In the genomic region with DNA sequence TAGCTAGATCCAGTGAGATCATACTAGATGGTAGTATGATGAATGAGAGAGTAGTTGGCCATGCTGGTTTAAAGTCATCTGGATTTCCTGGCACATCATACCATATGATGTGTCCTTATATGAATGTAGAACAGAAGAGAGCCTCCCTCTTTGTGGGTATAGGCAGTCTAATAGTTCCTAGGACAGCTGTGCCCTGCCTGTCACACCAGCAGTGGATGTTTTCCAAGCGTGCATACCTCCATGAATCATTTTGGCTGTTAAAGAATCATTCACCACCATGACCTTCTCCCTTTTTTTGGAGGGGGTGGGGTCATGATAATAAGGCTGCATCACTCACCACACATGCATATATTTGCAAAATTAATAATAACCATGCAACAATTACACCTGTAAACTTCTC, we compare ENCODE assay signal across 28 mouse cellular contexts. TPM values are rescaled to one million over a fixed set of nuclear protein-coding genes. Genes with fewer than 3 reads are reported as not detected.
"Had no signal": no experiment of that assay in that cellular context is flagged by ENCODE, and none has a peak within 500 bp of the region (broad histone marks: within the 10 kb centered on the region; RNA-seq: fewer than 3 reads in every experiment).

No protein-coding gene starts in this region.

- H3K36me3 ChIP-seq: embryonic facial prominence, embryonic 10.5 days; embryonic facial prominence, embryonic 12.5 days; embryonic facial prominence, embryonic 13.5 days; embryonic facial prominence, embryonic 15.5 days; forebrain, embryonic 10.5 days; forebrain, embryonic 12.5 days; forebrain, embryonic 15.5 days had no signal

- H3K27me3 ChIP-seq: forebrain, embryonic 12.5 days; forebrain, embryonic 13.5 days; forebrain, embryonic 15.5 days had no signal

- H3K4me2 ChIP-seq: embryonic facial prominence, embryonic 12.5 days; embryonic facial prominence, embryonic 13.5 days; embryonic facial prominence, embryonic 15.5 days; forebrain, embryonic 12.5 days; forebrain, embryonic 13.5 days; forebrain, embryonic 15.5 days had no signal

- H3K4me3 ChIP-seq: embryonic facial prominence, embryonic 10.5 days; embryonic facial prominence, embryonic 12.5 days; embryonic facial prominence, embryonic 13.5 days; embryonic facial prominence, embryonic 15.5 days; erythroblast, embryonic 14.5 days; forebrain, embryonic 10.5 days; forebrain, embryonic 12.5 days; forebrain, embryonic 13.5 days; forebrain, embryonic 15.5 days; gastrocnemius, adult 2 months; heart, adult 2 months had no signal

- DNase-seq: cerebellum, adult 8-10 months; cerebellum, adult 9-10 months; cerebellum, adult 9-11 months; cerebellum, postnatal 10 days; cerebellum, postnatal 14 days; cerebellum, postnatal 25 days; cerebellum, postnatal 36 days; embryo, embryonic 11 days; forebrain, postnatal 0 days; gastrocnemius, adult 2 months; gastrocnemius, postnatal 10 days; gastrocnemius, postnatal 25 days; gastrocnemius, postnatal 36 days; heart, adult 11 months; heart, adult 18-20 months; heart, adult 2 months had no signal

RNA-seq across cellular contexts. Expression of a gene that starts 35.4 kb away (rescaled TPM):
- total RNA-seq: granulocyte monocyte progenitor cell, adult 5-6 weeks had no signal
- polyA plus RNA-seq: cortical plate, adult 2 months; erythroblast, embryonic 14.5 days; frontal cortex, adult 2 months had no signal
